Mouse (Mus musculus) ES-Bruce4 (cell line): ENCODE results near the gene Arhgap28.

Experiments used
- CTCF ChIP-seq: IDR thresholded peaks from one replicate; pipeline ENCODE4 v1.8.1; 2011; ENCODE audit warnings: low read depth, low read length
- EP300 ChIP-seq: IDR thresholded peaks from 2 replicates; pipeline ENCODE4 v1.6.1; 2011; ENCODE audit warnings: low read depth, low read length; ENCODE audit not compliant: insufficient read depth
- POLR2A ChIP-seq: IDR thresholded peaks from one replicate; pipeline ENCODE4 v1.8.1; 2011; ENCODE audit warnings: low read length; ENCODE audit not compliant: insufficient read depth

DNA sequence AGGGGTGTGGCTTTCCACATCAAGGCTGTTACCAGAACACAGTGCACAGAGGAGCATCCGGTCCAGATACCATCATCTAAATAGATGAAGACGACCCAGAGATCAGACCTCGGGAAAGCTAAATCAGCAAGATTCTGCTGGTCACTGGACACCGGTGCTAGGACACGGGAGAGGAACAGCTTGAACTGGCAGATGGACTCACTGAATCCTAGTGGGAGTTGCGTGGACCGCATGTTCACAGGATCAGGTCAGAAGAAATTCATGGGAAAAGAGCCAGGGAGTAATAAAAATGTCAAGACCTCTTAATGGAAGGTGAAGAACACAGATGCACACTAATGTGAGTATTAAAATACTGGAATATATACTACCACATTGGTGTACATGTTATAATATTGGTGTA is 85.7 kb downstream of the Arhgap28 start:
- no peak for TF ChIP-seq CTCF
- TF ChIP-seq EP300: no peak
- TF ChIP-seq POLR2A: no peak
